Mouse (Mus musculus): Measurements from ENCODE around the gene Eng. TPM values are rescaled to one million over a fixed set of nuclear protein-coding genes. Genes with fewer than 3 reads are reported as not detected.

Gene Eng
- polyA plus RNA-seq, 1 experiment from 2014 or later, result 87.1 TPM

GRCm38 (mm10) chr2:32693823-32694411, 47.5 kb downstream of the Eng start:
- WGBS, result under 1% methylated on average over 51 of the region's 51 CpGs
- H3K4me1 ChIP-seq, result peaks cover 40% of the 10 kb centered on the region

GRCm38 (mm10) chr2:32694691-32695090, 48.3 kb downstream of the Eng start:
- Histone ChIP-seq H3K36me3 (peaks cover 16% of the 10 kb centered on the region; the same call in 1 of the 2 replicates), H3K27ac (peak overlapping the region; percentile 95), H3K4me3 (peak overlapping the region; percentile 89), H3K4me1 (peaks cover 38% of the 10 kb centered on the region), H3K27me3 (ENCODE audit: insufficient read depth, poor library complexity, severe bottlenecking) (no peaks in the 10 kb centered on the region), H3K9me3 (no peaks in the 10 kb centered on the region)
- DNase-seq (ENCODE audit: low spot score), result no peak
- 87% methylated on average over 12 of the region's 12 CpGs for WGBS

More at GRCm38 (mm10) chr2:32693823-32694411, 47.5 kb downstream of the Eng start:
- Histone ChIP-seq H3K36me3 (peaks cover 16% of the 10 kb centered on the region; the same call in 1 of the 2 replicates), H3K27me3 (ENCODE audit: insufficient read depth, poor library complexity, severe bottlenecking) (no peaks in the 10 kb centered on the region), H3K9me3 (no peaks in the 10 kb centered on the region), H3K4me3 (peak overlapping the region; percentile 89), H3K27ac (peak overlapping the region; percentile 95)
- peak; percentile 99 for DNase-seq (ENCODE audit: low spot score)

- H3K27ac ChIP-seq, result no peak overlapping the region
- H3K36me3 ChIP-seq, result peaks cover 25% of the 10 kb centered on the region
- no peaks in the 10 kb centered on the region for H3K27me3 ChIP-seq (ENCODE audit: insufficient read depth, poor library complexity, severe bottlenecking)
- no peaks in the 10 kb centered on the region for H3K9me3 ChIP-seq
- 70% methylated on average over 6 of the region's 6 CpGs for WGBS
- DNase-seq (ENCODE audit: low spot score), result no peak
- H3K4me3 ChIP-seq, result no peak overlapping the region
- no peaks in the 10 kb centered on the region; the same call in 1 of the 2 replicates for H3K4me1 ChIP-seq
These were observed 53.3 kb downstream of the Eng start for GRCm38 (mm10) chr2:32699680-32700079.

GRCm38 (mm10) chr2:32700966-32701743, 54.8 kb downstream of the Eng start:
- WGBS, result 77% methylated on average over 14 of the region's 14 CpGs
- no peaks in the 10 kb centered on the region for H3K9me3 ChIP-seq
- H3K4me1 ChIP-seq, result no peaks in the 10 kb centered on the region
- no peak overlapping the region for H3K27ac ChIP-seq
- H3K4me3 ChIP-seq, result no peak overlapping the region
- H3K36me3 ChIP-seq, result peaks cover 39% of the 10 kb centered on the region
- DNase-seq (ENCODE audit: low spot score), result no peak
- no peaks in the 10 kb centered on the region for H3K27me3 ChIP-seq (ENCODE audit: insufficient read depth, poor library complexity, severe bottlenecking)

GRCm38 (mm10) chr2:32703046-32703445, 56.7 kb downstream of the Eng start:
- Histone ChIP-seq H3K27me3 (ENCODE audit: insufficient read depth, poor library complexity, severe bottlenecking) (no peaks in the 10 kb centered on the region), H3K36me3 (peaks cover 58% of the 10 kb centered on the region), H3K4me1 (peaks cover 3% of the 10 kb centered on the region; the same call in 1 of the 2 replicates), H3K27ac (no peak overlapping the region), H3K9me3 (no peaks in the 10 kb centered on the region), H3K4me3 (no peak overlapping the region)
- DNase-seq (ENCODE audit: low spot score), result no peak
- WGBS, result 91% methylated on average over 8 of the region's 8 CpGs

- Histone ChIP-seq H3K27me3 (ENCODE audit: insufficient read depth, poor library complexity, severe bottlenecking) (no peaks in the 10 kb centered on the region), H3K4me1 (peaks cover 3% of the 10 kb centered on the region; the same call in 1 of the 2 replicates), H3K36me3 (peaks cover 67% of the 10 kb centered on the region), H3K27ac (peak within 1 kb of the TSS; percentile 10; the same call in 1 of the 2 replicates), H3K4me3 (no peak within 1 kb of the TSS), H3K9me3 (no peaks in the 10 kb centered on the region)
- DNase-seq (ENCODE audit: low spot score), result no peak
- 83% methylated on average over 2 of the region's 2 CpGs for WGBS
These were observed 57.6 kb downstream of the Eng start, which contains the start of gene Fpgs for GRCm38 (mm10) chr2:32704021-32704421. TSS of gene Fpgs (minus strand) at chr2:32704145.

- H3K27me3 ChIP-seq (ENCODE audit: insufficient read depth, poor library complexity, severe bottlenecking), result no peaks in the 10 kb centered on the region
- H3K4me3 ChIP-seq, result no peak overlapping the region
- peaks cover 77% of the 10 kb centered on the region for H3K36me3 ChIP-seq
- no peak overlapping the region for H3K27ac ChIP-seq
- H3K9me3 ChIP-seq, result no peaks in the 10 kb centered on the region
- no peak for DNase-seq (ENCODE audit: low spot score)
- WGBS, result 87% methylated on average over 7 of the region's 7 CpGs
- peaks cover 3% of the 10 kb centered on the region; the same call in 1 of the 2 replicates for H3K4me1 ChIP-seq
These were observed 58.6 kb downstream of the Eng start for GRCm38 (mm10) chr2:32705018-32705417.

GRCm38 (mm10) chr2:32706971-32707370, 60.6 kb downstream of the Eng start:
- Histone ChIP-seq H3K4me3 (no peak overlapping the region), H3K4me1 (peaks cover 10% of the 10 kb centered on the region), H3K9me3 (no peaks in the 10 kb centered on the region), H3K36me3 (peaks cover 90% of the 10 kb centered on the region), H3K27ac (no peak overlapping the region), H3K27me3 (ENCODE audit: insufficient read depth, poor library complexity, severe bottlenecking) (no peaks in the 10 kb centered on the region)
- 96% methylated on average over 6 of the region's 6 CpGs for WGBS
- DNase-seq (ENCODE audit: low spot score), result no peak

- Histone ChIP-seq H3K4me3 (no peak overlapping the region), H3K27me3 (ENCODE audit: insufficient read depth, poor library complexity, severe bottlenecking) (no peaks in the 10 kb centered on the region), H3K27ac (no peak overlapping the region), H3K9me3 (no peaks in the 10 kb centered on the region), H3K4me1 (peaks cover 17% of the 10 kb centered on the region), H3K36me3 (peaks cover 76% of the 10 kb centered on the region)
- no peak for DNase-seq (ENCODE audit: low spot score)
- WGBS, result 52% methylated on average over 3 of the region's 3 CpGs
These were observed 62.2 kb downstream of the Eng start for GRCm38 (mm10) chr2:32708643-32709042.

- 93% methylated on average over 20 of the region's 20 CpGs for WGBS
- DNase-seq (ENCODE audit: low spot score), result no peak
- H3K36me3 ChIP-seq, result peaks cover 66% of the 10 kb centered on the region
These were observed 63.2 kb downstream of the Eng start for GRCm38 (mm10) chr2:32709521-32710137.

GRCm38 (mm10) chr2:32710425-32710824, 64.0 kb downstream of the Eng start:
- 89% methylated on average over 5 of the region's 5 CpGs for WGBS
- Histone ChIP-seq H3K27ac (no peak overlapping the region), H3K27me3 (ENCODE audit: insufficient read depth, poor library complexity, severe bottlenecking) (no peaks in the 10 kb centered on the region), H3K4me1 (peaks cover 35% of the 10 kb centered on the region), H3K36me3 (peaks cover 58% of the 10 kb centered on the region), H3K9me3 (no peaks in the 10 kb centered on the region), H3K4me3 (no peak overlapping the region)
- DNase-seq (ENCODE audit: low spot score), result no peak

More at GRCm38 (mm10) chr2:32709521-32710137, 63.2 kb downstream of the Eng start:
- H3K9me3 ChIP-seq, result no peaks in the 10 kb centered on the region
- no peak overlapping the region for H3K4me3 ChIP-seq
- no peaks in the 10 kb centered on the region for H3K27me3 ChIP-seq (ENCODE audit: insufficient read depth, poor library complexity, severe bottlenecking)
- H3K4me1 ChIP-seq, result peaks cover 27% of the 10 kb centered on the region
- H3K27ac ChIP-seq, result no peak overlapping the region

GRCm38 (mm10) chr2:32711301-32712056, 65.1 kb downstream of the Eng start:
- peak overlapping the region; percentile 97 for H3K4me3 ChIP-seq
- no peaks in the 10 kb centered on the region for H3K9me3 ChIP-seq
- H3K27me3 ChIP-seq (ENCODE audit: insufficient read depth, poor library complexity, severe bottlenecking), result no peaks in the 10 kb centered on the region
- WGBS, result 28% methylated on average over 9 of the region's 9 CpGs
- H3K4me1 ChIP-seq, result peaks cover 35% of the 10 kb centered on the region
- peak overlapping the region; percentile 98 for H3K27ac ChIP-seq
- H3K36me3 ChIP-seq, result peaks cover 48% of the 10 kb centered on the region
- no peak for DNase-seq (ENCODE audit: low spot score)

Data from heart, embryonic 10.5 days (tissue).